In the genomic region with DNA sequence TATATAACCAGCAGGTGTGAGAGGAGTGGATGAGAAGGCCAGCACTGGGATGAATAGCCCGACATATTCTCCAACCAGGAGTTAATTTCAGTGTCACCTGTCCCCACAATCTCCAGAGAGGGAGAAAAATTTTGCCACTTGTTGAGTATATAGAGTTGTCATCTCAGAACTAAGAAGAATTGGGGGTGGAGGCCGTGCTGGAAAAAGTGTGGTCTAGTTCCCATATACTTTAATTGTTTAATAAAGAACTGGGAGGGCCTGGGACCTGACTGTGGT, we compare ENCODE assay signal across 8 mouse cellular contexts. TPM values are rescaled to one million over a fixed set of nuclear protein-coding genes. Genes with fewer than 3 reads are reported as not detected.
DNase-seq lines count a peak whose midpoint lies in the region; ATAC-seq and TF ChIP-seq lines count a peak whose summit lies in the region.

No protein-coding gene starts in this region.

- H3K79me2 ChIP-seq in liver, adult 2 months (ENCODE audit: control insufficient read depth, insufficient read depth, low read length), result peaks cover 6% of the 10 kb centered on the region; the same call in 1 of the 2 replicates

- peak overlapping the region; percentile 80 for H3K4me3 ChIP-seq in liver, adult 2 months (ENCODE audit: insufficient read depth, low read depth, low read length)
- peak overlapping the region; percentile 95 for H3K4me3 ChIP-seq in embryonic facial prominence, embryonic 14.5 days (ENCODE audit: low read depth, low read length)
- H3K4me3 ChIP-seq in intestine, embryonic 16.5 days (ENCODE audit: low read length), result peak overlapping the region; percentile 95
- H3K4me3 ChIP-seq in neural tube, embryonic 13.5 days, result peak overlapping the region; percentile 84

- peaks cover 32% of the 10 kb centered on the region for H3K36me3 ChIP-seq in liver, adult 2 months (ENCODE audit: control insufficient read depth, insufficient read depth, low read length)
- H3K36me3 ChIP-seq in embryonic facial prominence, embryonic 14.5 days (ENCODE audit: control insufficient read depth, insufficient read depth, low read length), result peaks cover 64% of the 10 kb centered on the region
- peaks cover 26% of the 10 kb centered on the region for H3K36me3 ChIP-seq in intestine, embryonic 16.5 days (ENCODE audit: control insufficient read depth, insufficient read depth, low read length)
- peaks cover 67% of the 10 kb centered on the region for H3K36me3 ChIP-seq in neural tube, embryonic 13.5 days

- no peak for TF ChIP-seq POLR2A in liver, adult 2 months (IDR thresholded peaks at IDR 0.05; ENCODE audit: extremely low read depth, insufficient read depth, low read length)

- peak overlapping the region; percentile 58 for H3K27ac ChIP-seq in liver, adult 2 months (replicated peaks; ENCODE audit: insufficient read depth, low read depth, low read length)
- H3K27ac ChIP-seq in embryonic facial prominence, embryonic 14.5 days (replicated peaks; ENCODE audit: low read depth, low read length), result peak overlapping the region; percentile 77
- H3K27ac ChIP-seq in intestine, embryonic 16.5 days (ENCODE audit: low read length), result peak overlapping the region; percentile 63; the same call in 1 of the 2 replicates
- H3K27ac ChIP-seq in neural tube, embryonic 13.5 days (replicated peaks), result peak overlapping the region; percentile 75

- WGBS in liver, adult 2 months, result 8% methylated on average over 2 of the region's 2 CpGs
- WGBS in embryonic facial prominence, embryonic 14.5 days, result 14% methylated on average over 2 of the region's 2 CpGs
- WGBS in intestine, embryonic 16.5 days, result 30% methylated on average over 2 of the region's 2 CpGs
- 19% methylated on average over 2 of the region's 2 CpGs for WGBS in neural tube, embryonic 13.5 days

- peaks cover 4% of the 10 kb centered on the region; the same call in 1 of the 2 replicates for H3K4me1 ChIP-seq in liver, adult 2 months (ENCODE audit: control insufficient read depth, insufficient read depth, low read length)
- H3K4me1 ChIP-seq in embryonic facial prominence, embryonic 14.5 days (ENCODE audit: control insufficient read depth, insufficient read depth, low read length), result peaks cover 11% of the 10 kb centered on the region; the same call in 1 of the 2 replicates
- peaks cover 11% of the 10 kb centered on the region for H3K4me1 ChIP-seq in intestine, embryonic 16.5 days (ENCODE audit: control insufficient read depth, insufficient read depth, low read length)
- peaks cover 23% of the 10 kb centered on the region for H3K4me1 ChIP-seq in neural tube, embryonic 13.5 days (replicated peaks)

- H3K4me2 ChIP-seq in embryonic facial prominence, embryonic 14.5 days (ENCODE audit: low read depth, low read length), result peak overlapping the region; percentile 60
- peak overlapping the region; percentile 68 for H3K4me2 ChIP-seq in intestine, embryonic 16.5 days (ENCODE audit: low read depth, low read length)
- peak overlapping the region; percentile 69 for H3K4me2 ChIP-seq in neural tube, embryonic 13.5 days

- peak overlapping the region; percentile 95 for H3K9ac ChIP-seq in liver, adult 2 months (ENCODE audit: low read depth, low read length)
- H3K9ac ChIP-seq in embryonic facial prominence, embryonic 14.5 days (ENCODE audit: low read depth, low read length), result peak overlapping the region; percentile 93
- peak overlapping the region; percentile 92 for H3K9ac ChIP-seq in intestine, embryonic 16.5 days (ENCODE audit: low read depth, low read length)
- peak overlapping the region; percentile 91 for H3K9ac ChIP-seq in neural tube, embryonic 13.5 days

- no peaks in the 10 kb centered on the region for H3K9me3 ChIP-seq in embryonic facial prominence, embryonic 14.5 days (ENCODE audit: control insufficient read depth, low read length)
- no peaks in the 10 kb centered on the region for H3K9me3 ChIP-seq in intestine, embryonic 16.5 days (ENCODE audit: control insufficient read depth, low read length)
- H3K9me3 ChIP-seq in neural tube, embryonic 13.5 days, result no peaks in the 10 kb centered on the region

- ATAC-seq in embryonic facial prominence, embryonic 14.5 days (ENCODE audit: low read depth), result no peak
- no peak for ATAC-seq in intestine, embryonic 16.5 days
- ATAC-seq in neural tube, embryonic 13.5 days (ENCODE audit: low read depth), result no peak
- ATAC-seq in frontal cortex, adult (ENCODE audit: low TSS enrichment), result no peak
- ATAC-seq in granulocyte monocyte progenitor cell, adult 5-6 weeks (replicated peaks; ENCODE audit: poor library complexity, severe bottlenecking), result no peak

- TF ChIP-seq CTCF in liver, adult 2 months (IDR thresholded peaks at IDR 0.05; ENCODE audit: low read depth, low read length), result no peak

- no peaks in the 10 kb centered on the region for H3K27me3 ChIP-seq in liver, adult 2 months (ENCODE audit: control insufficient read depth, insufficient read depth, low read length)
- H3K27me3 ChIP-seq in embryonic facial prominence, embryonic 14.5 days (replicated peaks; ENCODE audit: control insufficient read depth, insufficient read depth, low read length), result no peaks in the 10 kb centered on the region
- H3K27me3 ChIP-seq in intestine, embryonic 16.5 days (replicated peaks; ENCODE audit: control insufficient read depth, insufficient read depth, low read length), result no peaks in the 10 kb centered on the region
- no peaks in the 10 kb centered on the region for H3K27me3 ChIP-seq in neural tube, embryonic 13.5 days

- no peak for DNase-seq in liver, adult 2 months (ENCODE audit: extremely low read depth, low read depth, low spot score)
- no peak for DNase-seq in liver
- no peak for DNase-seq in embryonic facial prominence, embryonic 14.5 days (ENCODE audit: low spot score)
- DNase-seq in cerebellum, adult 11-12 months, result no peak

RNA-seq across cellular contexts. Expression of gene Tmem214, which starts 2.3 kb away (rescaled TPM):
- 27.9 and 35.1 TPM in 2 replicates for total RNA-seq in liver, adult 2 months (2014; rRNA removed)
- polyA plus RNA-seq in liver, adult 2 months (2012; rRNA removed), result 62.4 and 89.2 TPM in 2 replicates
- polyA plus RNA-seq in embryonic facial prominence, embryonic 14.5 days (2014; fragmentation: Nextera tagmentation; extraction: Ambion mirVana), result 77.1 and 77.2 TPM in 2 replicates
- polyA plus RNA-seq in intestine, embryonic 16.5 days (2015; fragmentation: Nextera tagmentation; extraction: Ambion mirVana), result 76.5 and 81.0 TPM in 2 replicates
- 52.5 and 57.4 TPM in 2 replicates for polyA plus RNA-seq in neural tube, embryonic 13.5 days (2015; fragmentation: Nextera tagmentation; extraction: Ambion mirVana)
- 40.7 and 48.5 TPM in 2 replicates for total RNA-seq in granulocyte monocyte progenitor cell, adult 5-6 weeks (2014; fragmentation: Nextera tagmentation)
- total RNA-seq in granulocyte monocyte progenitor cell, adult 5-6 weeks (2017), result 21.5 and 24.9 TPM in 2 replicates

RNA-seq across cellular contexts. Expression of gene Agbl5, which starts 18.4 kb away (rescaled TPM):
- 2.7 and 4.6 TPM in 2 replicates for total RNA-seq in liver, adult 2 months (2014; rRNA removed)
- polyA plus RNA-seq in liver, adult 2 months (2012; rRNA removed), result 4.3 and 7.5 TPM in 2 replicates
- polyA plus RNA-seq in embryonic facial prominence, embryonic 14.5 days (2014; fragmentation: Nextera tagmentation; extraction: Ambion mirVana), result 17.4 and 22.4 TPM in 2 replicates
- 13.9 and 16.3 TPM in 2 replicates for polyA plus RNA-seq in intestine, embryonic 16.5 days (2015; fragmentation: Nextera tagmentation; extraction: Ambion mirVana)
- polyA plus RNA-seq in neural tube, embryonic 13.5 days (2015; fragmentation: Nextera tagmentation; extraction: Ambion mirVana), result 25.8 and 29.3 TPM in 2 replicates
- 8.9 and 27.6 TPM in 2 replicates for total RNA-seq in granulocyte monocyte progenitor cell, adult 5-6 weeks (2014; fragmentation: Nextera tagmentation)
- total RNA-seq in granulocyte monocyte progenitor cell, adult 5-6 weeks (2017), result 7.7 and 12.5 TPM in 2 replicates

RNA-seq across cellular contexts. Expression of gene Ost4, which starts 37.5 kb away (rescaled TPM):
- 76.2 and 88.6 TPM in 2 replicates for total RNA-seq in liver, adult 2 months (2014; rRNA removed)
- 167 and 196 TPM in 2 replicates for polyA plus RNA-seq in liver, adult 2 months (2012; rRNA removed)
- polyA plus RNA-seq in embryonic facial prominence, embryonic 14.5 days (2014; fragmentation: Nextera tagmentation; extraction: Ambion mirVana), result 507 and 572 TPM in 2 replicates
- polyA plus RNA-seq in intestine, embryonic 16.5 days (2015; fragmentation: Nextera tagmentation; extraction: Ambion mirVana), result 459 and 477 TPM in 2 replicates
- 258 and 278 TPM in 2 replicates for polyA plus RNA-seq in neural tube, embryonic 13.5 days (2015; fragmentation: Nextera tagmentation; extraction: Ambion mirVana)
- total RNA-seq in granulocyte monocyte progenitor cell, adult 5-6 weeks (2014; fragmentation: Nextera tagmentation), result 361 and 454 TPM in 2 replicates
- total RNA-seq in granulocyte monocyte progenitor cell, adult 5-6 weeks (2017), result 300 and 325 TPM in 2 replicates

RNA-seq across cellular contexts. Expression of gene Emilin1, which starts 43.1 kb away (rescaled TPM):
- total RNA-seq in liver, adult 2 months (2014; rRNA removed), result 17.6 and 17.8 TPM in 2 replicates
- polyA plus RNA-seq in liver, adult 2 months (2012; rRNA removed), result 27.8 and 31.5 TPM in 2 replicates
- 200 and 225 TPM in 2 replicates for polyA plus RNA-seq in embryonic facial prominence, embryonic 14.5 days (2014; fragmentation: Nextera tagmentation; extraction: Ambion mirVana)
- 173 and 177 TPM in 2 replicates for polyA plus RNA-seq in intestine, embryonic 16.5 days (2015; fragmentation: Nextera tagmentation; extraction: Ambion mirVana)
- 30.7 and 43.9 TPM in 2 replicates for polyA plus RNA-seq in neural tube, embryonic 13.5 days (2015; fragmentation: Nextera tagmentation; extraction: Ambion mirVana)
- 78.8 and 147 TPM in 2 replicates for total RNA-seq in granulocyte monocyte progenitor cell, adult 5-6 weeks (2014; fragmentation: Nextera tagmentation)
- 124 and 152 TPM in 2 replicates for total RNA-seq in granulocyte monocyte progenitor cell, adult 5-6 weeks (2017)

RNA-seq across cellular contexts. Expression of gene Khk, which starts 51.2 kb away (rescaled TPM):
- 288 and 405 TPM in 2 replicates for total RNA-seq in liver, adult 2 months (2014; rRNA removed)
- polyA plus RNA-seq in liver, adult 2 months (2012; rRNA removed), result 650 and 735 TPM in 2 replicates
- 22.1 and 24.7 TPM in 2 replicates for polyA plus RNA-seq in embryonic facial prominence, embryonic 14.5 days (2014; fragmentation: Nextera tagmentation; extraction: Ambion mirVana)
- polyA plus RNA-seq in intestine, embryonic 16.5 days (2015; fragmentation: Nextera tagmentation; extraction: Ambion mirVana), result 26.9 and 32.5 TPM in 2 replicates
- 11.4 and 11.9 TPM in 2 replicates for polyA plus RNA-seq in neural tube, embryonic 13.5 days (2015; fragmentation: Nextera tagmentation; extraction: Ambion mirVana)
- total RNA-seq in granulocyte monocyte progenitor cell, adult 5-6 weeks (2014; fragmentation: Nextera tagmentation), result 84.7 and 111 TPM in 2 replicates
- total RNA-seq in granulocyte monocyte progenitor cell, adult 5-6 weeks (2017), result 66.4 and 80.2 TPM in 2 replicates
